In the genomic region with DNA sequence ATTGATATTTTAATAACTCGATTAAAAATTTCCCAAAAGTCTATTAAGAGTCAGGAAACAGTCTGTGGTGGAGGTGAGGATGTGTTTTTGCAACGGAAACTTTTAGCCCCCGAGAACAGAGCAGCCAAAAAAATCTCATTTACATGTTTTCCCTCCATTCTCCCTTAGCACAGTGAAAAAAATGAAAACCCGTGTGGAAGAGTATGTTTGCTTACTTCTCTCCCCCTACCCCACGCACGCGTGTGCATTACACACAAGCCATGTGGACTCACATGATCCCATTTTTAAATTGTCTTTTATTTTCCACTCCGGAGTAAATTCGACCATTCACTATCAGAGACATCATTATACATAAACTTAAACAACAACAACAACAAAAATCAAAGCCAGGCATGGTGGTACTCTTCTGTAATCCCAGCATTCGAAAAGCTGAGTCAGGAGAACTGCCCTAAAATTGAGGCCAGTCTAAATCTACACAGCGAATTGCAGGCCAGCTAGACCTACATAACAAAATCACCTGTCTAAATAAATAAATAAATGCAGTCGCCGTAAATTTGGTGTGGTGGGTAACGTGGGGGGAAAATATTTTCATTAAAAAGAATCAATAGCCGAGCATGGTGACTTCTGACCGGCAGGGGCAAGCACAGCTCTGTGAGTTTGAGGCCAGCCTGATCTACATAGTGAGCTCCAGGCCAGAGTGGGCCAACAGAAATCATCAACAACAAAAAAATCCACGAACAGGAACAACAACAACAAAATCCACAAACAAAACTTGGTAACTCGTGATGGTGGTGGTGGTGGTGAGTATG, we compare ENCODE assay signal across 8 mouse cellular contexts. TPM values are rescaled to one million over a fixed set of nuclear protein-coding genes. Genes with fewer than 3 reads are reported as not detected.
A peak's percentile ranks its signal among the peaks of the same experiment; 100 is the strongest.
DNase-seq lines count a peak whose midpoint lies in the region; ATAC-seq lines count a peak whose summit lies in the region.

No protein-coding gene starts in this region.

- H3K9me3 ChIP-seq in intestine, embryonic 16.5 days (ENCODE audit: control insufficient read depth, low read length): no peaks in the 10 kb centered on the region
- H3K9me3 ChIP-seq in neural tube, embryonic 12.5 days: no peaks in the 10 kb centered on the region

- peak overlapping the region; percentile 94 for H3K27ac ChIP-seq in intestine, embryonic 16.5 days (ENCODE audit: low read length)
- peak overlapping the region; percentile 79 for H3K27ac ChIP-seq in neural tube, embryonic 12.5 days

- peak overlapping the region; percentile 96 for H3K9ac ChIP-seq in intestine, embryonic 16.5 days (ENCODE audit: low read depth, low read length)
- H3K9ac ChIP-seq in neural tube, embryonic 12.5 days: peak overlapping the region; percentile 94

- ATAC-seq in intestine, embryonic 16.5 days: peak; percentile 26
- ATAC-seq in neural tube, embryonic 12.5 days (ENCODE audit: low FRiP score, low read depth): peak; percentile 39

- 52% methylated on average over 18 of the region's 18 CpGs for WGBS in intestine, embryonic 16.5 days
- 63% methylated on average over 18 of the region's 18 CpGs for WGBS in neural tube, embryonic 12.5 days

- H3K36me3 ChIP-seq in intestine, embryonic 16.5 days (ENCODE audit: control insufficient read depth, insufficient read depth, low read length): no peaks in the 10 kb centered on the region
- no peaks in the 10 kb centered on the region for H3K36me3 ChIP-seq in neural tube, embryonic 12.5 days

- peaks cover 9% of the 10 kb centered on the region for H3K4me1 ChIP-seq in intestine, embryonic 16.5 days (ENCODE audit: control insufficient read depth, insufficient read depth, low read length)
- H3K4me1 ChIP-seq in neural tube, embryonic 12.5 days: peaks cover 11% of the 10 kb centered on the region

- peak; percentile 54 for DNase-seq in embryo, embryonic 11 days
- no peak for DNase-seq in embryo, embryonic 9.5 days (ENCODE audit: extremely low spot score)
- DNase-seq in urinary bladder, postnatal 25 days (ENCODE audit: low spot score): peak; percentile 16
- no peak for DNase-seq in urinary bladder, adult 18-20 months (ENCODE audit: low spot score in 2 of 2)
- DNase-seq in adrenal gland, postnatal 4 days (ENCODE audit: low spot score in 2 of 2): no peak
- DNase-seq in left cerebral cortex, adult 11 months (ENCODE audit: low spot score): no peak

- no peaks in the 10 kb centered on the region for H3K27me3 ChIP-seq in intestine, embryonic 16.5 days (replicated peaks; ENCODE audit: control insufficient read depth, insufficient read depth, low read length)
- H3K27me3 ChIP-seq in neural tube, embryonic 12.5 days (replicated peaks): no peaks in the 10 kb centered on the region

- H3K4me3 ChIP-seq in intestine, embryonic 16.5 days (ENCODE audit: low read length): peak overlapping the region; percentile 98
- peak overlapping the region; percentile 98 for H3K4me3 ChIP-seq in neural tube, embryonic 12.5 days

- peak overlapping the region; percentile 57 for H3K4me2 ChIP-seq in intestine, embryonic 16.5 days (ENCODE audit: low read depth, low read length)
- H3K4me2 ChIP-seq in neural tube, embryonic 12.5 days (replicated peaks): peak overlapping the region; percentile 70

RNA-seq across cellular contexts. Expression of a gene that starts 0.9 kb away (rescaled TPM):
- polyA plus RNA-seq in intestine, embryonic 16.5 days (2015; fragmentation: Nextera tagmentation; extraction: Ambion mirVana): 5.4 and 5.9 TPM in 2 replicates
- 15.2 and 15.7 TPM in 2 replicates for polyA plus RNA-seq in neural tube, embryonic 12.5 days (2016; fragmentation: Nextera tagmentation; extraction: Ambion mirVana)
- 100 to 1,000 TPM; 154 to 167 TPM for total RNA-seq in adrenal gland, postnatal 4 days (2021)

Comparison
In these comparisons a context has a peak if more than half of its experiments do, and no peak if none do; other contexts are left out.
1. DNase-seq: peak in embryo, embryonic 11 days (single experiment) and urinary bladder, postnatal 25 days (single experiment); none in embryo, embryonic 9.5 days (single experiment), urinary bladder, adult 18-20 months (0 of 2), adrenal gland, postnatal 4 days (0 of 2) and left cerebral cortex, adult 11 months (single experiment).